Mouse (Mus musculus): ENCODE data around the gene Pogz. TPM values are rescaled to one million over a fixed set of nuclear protein-coding genes. Genes with fewer than 3 reads are reported as not detected.

The Pogz gene
- total and polyA plus RNA-seq, 3 experiments, result 19.6 to 147 (median 113) TPM

DNA sequence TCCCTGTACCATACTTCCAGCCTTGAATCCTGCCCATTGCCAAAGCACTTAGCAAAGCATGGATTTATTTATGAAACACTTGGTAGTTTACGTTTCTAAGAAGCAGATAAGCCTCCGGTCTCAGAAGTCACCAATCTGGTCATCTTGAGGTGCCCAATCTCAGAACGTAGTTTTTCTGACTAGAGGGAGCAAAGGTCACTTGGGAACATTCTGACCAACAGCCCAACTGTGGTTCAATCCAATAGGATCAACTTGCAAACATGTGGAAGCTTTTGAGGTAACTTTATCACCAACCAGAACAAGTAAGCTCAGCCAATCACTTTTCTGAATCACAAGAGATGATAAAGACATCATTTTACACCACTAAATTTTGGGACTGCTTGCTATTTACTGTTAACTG, 2.0 kb upstream of the Pogz start:
- TF ChIP-seq CTCF (IDR thresholded peaks at IDR 0.05; ENCODE audit: low read depth, low read length) (no peak), GATA2 (IDR thresholded peaks at IDR 0.05; ENCODE audit: borderline replicate concordance, low read depth, low read length) (no peak), TAL1 (conservative IDR thresholded peaks at IDR 0.05; ENCODE audit: low read depth, low read length) (no peak), POLR2AphosphoS5 (IDR thresholded peaks at IDR 0.05; ENCODE audit: insufficient replicate concordance, low read depth, low read length) (no peak), GATA1 (IDR thresholded peaks at IDR 0.05; ENCODE audit: borderline replicate concordance, low read length) (no peak)

GRCm38 (mm10) chr3:94837959-94838496, 661 bp downstream of the Pogz start:
- TF ChIP-seq POLR2AphosphoS5 (IDR thresholded peaks at IDR 0.05; ENCODE audit: insufficient replicate concordance, low read depth, low read length) (no peak), GATA2 (IDR thresholded peaks at IDR 0.05; ENCODE audit: borderline replicate concordance, low read depth, low read length) (no peak), TAL1 (conservative IDR thresholded peaks at IDR 0.05; ENCODE audit: low read depth, low read length) (no peak), GATA1 (IDR thresholded peaks at IDR 0.05; ENCODE audit: borderline replicate concordance, low read length) (no peak), CTCF (IDR thresholded peaks at IDR 0.05; ENCODE audit: low read depth, low read length) (no peak)
- DNase-seq (ENCODE audit: low spot score) (peak; percentile 81), ATAC-seq (ENCODE audit: extremely low read depth, insufficient number of reproducible peaks, low FRiP score, poor library complexity, severe bottlenecking) (no peak)
- Histone ChIP-seq H3K4me3 (ENCODE audit: low read depth, low read length) (peak overlapping the region; percentile 79), H3K9me3 (replicated peaks) (no peaks in the 10 kb centered on the region), H3K36me3 (replicated peaks) (peaks cover 10% of the 10 kb centered on the region), H3K27me3 (ENCODE audit: insufficient read depth, low read length) (no peaks in the 10 kb centered on the region; the same call in 1 of the 2 replicates), H3K4me1 (ENCODE audit: insufficient read depth, low read depth, low read length) (peaks cover 36% of the 10 kb centered on the region)

More for the DNA sequence above, 2.0 kb upstream of the Pogz start:
- Histone ChIP-seq H3K4me3 (ENCODE audit: low read depth, low read length) (no peak overlapping the region), H3K36me3 (replicated peaks) (peaks cover 5% of the 10 kb centered on the region), H3K9me3 (replicated peaks) (no peaks in the 10 kb centered on the region), H3K27me3 (ENCODE audit: insufficient read depth, low read length) (peaks cover 8% of the 10 kb centered on the region), H3K4me1 (ENCODE audit: insufficient read depth, low read depth, low read length) (peaks cover 26% of the 10 kb centered on the region)
- DNase-seq (ENCODE audit: low spot score) (no peak), ATAC-seq (ENCODE audit: extremely low read depth, insufficient number of reproducible peaks, low FRiP score, poor library complexity, severe bottlenecking) (no peak)

GRCm38 (mm10) chr3:94838631-94839030, 1.3 kb downstream of the Pogz start:
- DNase-seq (ENCODE audit: low spot score) (no peak), ATAC-seq (ENCODE audit: extremely low read depth, insufficient number of reproducible peaks, low FRiP score, poor library complexity, severe bottlenecking) (no peak)
- no peak for TF ChIP-seq GATA1 (IDR thresholded peaks at IDR 0.05; ENCODE audit: borderline replicate concordance, low read length)
- TF ChIP-seq GATA2 (IDR thresholded peaks at IDR 0.05; ENCODE audit: borderline replicate concordance, low read depth, low read length), result no peak
- no peak for TF ChIP-seq POLR2AphosphoS5 (IDR thresholded peaks at IDR 0.05; ENCODE audit: insufficient replicate concordance, low read depth, low read length)
- TF ChIP-seq TAL1 (conservative IDR thresholded peaks at IDR 0.05; ENCODE audit: low read depth, low read length), result no peak
- TF ChIP-seq CTCF (IDR thresholded peaks at IDR 0.05; ENCODE audit: low read depth, low read length), result no peak
- Histone ChIP-seq H3K4me3 (ENCODE audit: low read depth, low read length) (peak overlapping the region; percentile 79), H3K27me3 (ENCODE audit: insufficient read depth, low read length) (no peaks in the 10 kb centered on the region), H3K9me3 (replicated peaks) (no peaks in the 10 kb centered on the region), H3K36me3 (replicated peaks) (peaks cover 11% of the 10 kb centered on the region), H3K4me1 (ENCODE audit: insufficient read depth, low read depth, low read length) (peaks cover 39% of the 10 kb centered on the region)

DNA sequence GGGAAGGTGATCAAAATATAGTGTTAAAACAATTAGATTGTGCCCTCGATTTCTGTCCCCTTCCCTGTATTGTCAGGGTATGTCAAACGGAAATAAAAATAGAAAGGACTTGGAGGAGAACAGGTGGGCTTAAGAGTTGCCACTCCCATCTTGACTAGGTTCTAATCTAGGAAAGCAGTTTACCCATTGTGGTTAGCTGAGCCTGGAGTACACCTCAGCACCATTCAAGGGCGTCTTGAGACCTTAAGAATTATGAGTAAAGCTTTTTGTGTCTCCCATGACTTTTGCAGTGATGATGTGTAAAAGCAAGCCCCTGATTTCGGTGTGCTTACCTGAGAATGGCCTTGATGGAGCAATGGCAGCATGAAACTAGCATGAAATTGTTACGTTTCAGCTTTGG, 1.7 kb downstream of the Pogz start:
- TF ChIP-seq GATA2 (IDR thresholded peaks at IDR 0.05; ENCODE audit: borderline replicate concordance, low read depth, low read length) (no peak), POLR2AphosphoS5 (IDR thresholded peaks at IDR 0.05; ENCODE audit: insufficient replicate concordance, low read depth, low read length) (no peak), TAL1 (conservative IDR thresholded peaks at IDR 0.05; ENCODE audit: low read depth, low read length) (peak; percentile 30; the same call in 1 of the 2 replicates)
- no peaks in the 10 kb centered on the region for H3K9me3 ChIP-seq (replicated peaks)
- H3K4me3 ChIP-seq (ENCODE audit: low read depth, low read length), result no peak overlapping the region; the same call in 1 of the 2 replicates
- H3K36me3 ChIP-seq (replicated peaks), result peaks cover 14% of the 10 kb centered on the region
- DNase-seq (ENCODE audit: low spot score) (no peak), ATAC-seq (ENCODE audit: extremely low read depth, insufficient number of reproducible peaks, low FRiP score, poor library complexity, severe bottlenecking) (no peak)
- H3K4me1 ChIP-seq (ENCODE audit: insufficient read depth, low read depth, low read length), result peaks cover 43% of the 10 kb centered on the region
- H3K27me3 ChIP-seq (ENCODE audit: insufficient read depth, low read length), result no peaks in the 10 kb centered on the region

DNA sequence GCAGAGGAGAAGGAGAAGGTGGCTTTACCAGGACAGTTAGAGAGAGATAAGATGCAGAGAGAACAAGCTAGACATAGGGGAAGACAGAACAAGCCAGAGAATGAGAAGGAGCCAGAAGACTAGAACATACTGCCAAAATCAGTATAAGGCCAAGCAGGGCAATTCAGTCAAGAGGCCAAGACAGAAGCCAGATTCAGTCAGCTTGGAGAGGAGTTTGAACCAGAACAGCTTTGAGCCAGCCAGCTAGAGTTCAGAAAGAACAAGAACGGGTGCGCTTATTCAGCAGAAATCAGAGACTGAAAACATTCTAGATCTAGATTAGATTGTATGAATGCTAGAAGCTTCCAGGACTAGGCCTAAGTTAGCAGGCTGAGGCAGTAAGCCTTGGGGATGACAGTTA, 10.0 kb downstream of the Pogz start:
- Histone ChIP-seq H3K4me1 (ENCODE audit: insufficient read depth, low read depth, low read length) (peaks cover 48% of the 10 kb centered on the region), H3K4me3 (ENCODE audit: low read depth, low read length) (no peak overlapping the region), H3K27me3 (ENCODE audit: insufficient read depth, low read length) (no peaks in the 10 kb centered on the region), H3K36me3 (replicated peaks) (peaks cover 18% of the 10 kb centered on the region), H3K9me3 (replicated peaks) (no peaks in the 10 kb centered on the region)
- TF ChIP-seq POLR2AphosphoS5 (IDR thresholded peaks at IDR 0.05; ENCODE audit: insufficient replicate concordance, low read depth, low read length) (no peak), GATA2 (IDR thresholded peaks at IDR 0.05; ENCODE audit: borderline replicate concordance, low read depth, low read length) (no peak), GATA1 (IDR thresholded peaks at IDR 0.05; ENCODE audit: borderline replicate concordance, low read length) (no peak), CTCF (IDR thresholded peaks at IDR 0.05; ENCODE audit: low read depth, low read length) (no peak), TAL1 (conservative IDR thresholded peaks at IDR 0.05; ENCODE audit: low read depth, low read length) (no peak)
- ATAC-seq (ENCODE audit: extremely low read depth, insufficient number of reproducible peaks, low FRiP score, poor library complexity, severe bottlenecking) (no peak), DNase-seq (ENCODE audit: low spot score) (no peak)

- Histone ChIP-seq H3K4me1 (ENCODE audit: insufficient read depth, low read depth, low read length) (peaks cover 39% of the 10 kb centered on the region), H3K27me3 (ENCODE audit: insufficient read depth, low read length) (no peaks in the 10 kb centered on the region), H3K4me3 (ENCODE audit: low read depth, low read length) (no peak overlapping the region), H3K9me3 (replicated peaks) (no peaks in the 10 kb centered on the region), H3K36me3 (replicated peaks) (peaks cover 22% of the 10 kb centered on the region)
- no peak for DNase-seq (ENCODE audit: low spot score)
- no peak for ATAC-seq (ENCODE audit: extremely low read depth, insufficient number of reproducible peaks, low FRiP score, poor library complexity, severe bottlenecking)
- TF ChIP-seq GATA2 (IDR thresholded peaks at IDR 0.05; ENCODE audit: borderline replicate concordance, low read depth, low read length), result no peak
- TF ChIP-seq CTCF (IDR thresholded peaks at IDR 0.05; ENCODE audit: low read depth, low read length), result peak; percentile 27; the same call in 1 of the 2 replicates
- no peak for TF ChIP-seq GATA1 (IDR thresholded peaks at IDR 0.05; ENCODE audit: borderline replicate concordance, low read length)
- no peak for TF ChIP-seq POLR2AphosphoS5 (IDR thresholded peaks at IDR 0.05; ENCODE audit: insufficient replicate concordance, low read depth, low read length)
- TF ChIP-seq TAL1 (conservative IDR thresholded peaks at IDR 0.05; ENCODE audit: low read depth, low read length), result no peak
These were observed 12.0 kb downstream of the Pogz start for GRCm38 (mm10) chr3:94849338-94849737.
